Mouse (Mus musculus): ENCODE measurements around the gene Slc30a9.

Gene Slc30a9

GRCm38 (mm10) chr5:67321656-67322268 is 15.0 kb downstream of the Slc30a9 start:
- DNase-seq = peak; percentile 26

- no peak for DNase-seq
These were observed 17.3 kb downstream of the Slc30a9 start for GRCm38 (mm10) chr5:67324032-67324431.

GRCm38 (mm10) chr5:67340811-67341210 is 34.1 kb downstream of the Slc30a9 start:
- no peak for DNase-seq

- DNase-seq = no peak
These were observed 40.3 kb downstream of the Slc30a9 start for GRCm38 (mm10) chr5:67347060-67347459.

- peak; percentile 12 for DNase-seq
These were observed 42.2 kb downstream of the Slc30a9 start for GRCm38 (mm10) chr5:67348949-67349348.

GRCm38 (mm10) chr5:67362316-67362715 is 55.6 kb downstream of the Slc30a9 start:
- DNase-seq = no peak

GRCm38 (mm10) chr5:67362931-67363330 is 56.2 kb downstream of the Slc30a9 start:
- no peak for DNase-seq

- no peak for DNase-seq
These were observed 70.4 kb downstream of the Slc30a9 start for GRCm38 (mm10) chr5:67377044-67377621.

GRCm38 (mm10) chr5:67381690-67382089 is 74.9 kb downstream of the Slc30a9 start:
- DNase-seq = no peak

- DNase-seq = no peak
These were observed 75.8 kb downstream of the Slc30a9 start for GRCm38 (mm10) chr5:67382556-67382955.

GRCm38 (mm10) chr5:67393951-67394350 is 87.2 kb downstream of the Slc30a9 start:
- DNase-seq = no peak

GRCm38 (mm10) chr5:67395211-67395851 is 88.6 kb downstream of the Slc30a9 start:
- DNase-seq = no peak

GRCm38 (mm10) chr5:67397186-67397585 is 90.4 kb downstream of the Slc30a9 start:
- DNase-seq = no peak

- DNase-seq = no peak
These were observed 93.3 kb downstream of the Slc30a9 start for GRCm38 (mm10) chr5:67399876-67400607.

- no peak for DNase-seq
These were observed 94.1 kb downstream of the Slc30a9 start for GRCm38 (mm10) chr5:67400608-67401480.

- DNase-seq = peak; percentile 32
These were observed 94.9 kb downstream of the Slc30a9 start for GRCm38 (mm10) chr5:67401612-67402011.

- no peak for DNase-seq
These were observed 97.6 kb downstream of the Slc30a9 start for GRCm38 (mm10) chr5:67404380-67404779.

- DNase-seq = no peak
These were observed 98.2 kb downstream of the Slc30a9 start for GRCm38 (mm10) chr5:67404919-67405318.

Measured in kidney, postnatal 10 days (tissue).